Mouse (Mus musculus): ENCODE data around the gene Prr19. TPM values are rescaled to one million over a fixed set of nuclear protein-coding genes. Genes with fewer than 3 reads are reported as not detected.
"Not testable (repeated sequence)": the region's sequence is repeated elsewhere in the genome, so short reads cannot be mapped to it uniquely, and the experiment has no call there.

The Prr19 gene
- polyA plus RNA-seq (2015; fragmentation: Nextera tagmentation; extraction: Ambion mirVana), result 0.84 and 0.98 TPM in 2 replicates

DNA sequence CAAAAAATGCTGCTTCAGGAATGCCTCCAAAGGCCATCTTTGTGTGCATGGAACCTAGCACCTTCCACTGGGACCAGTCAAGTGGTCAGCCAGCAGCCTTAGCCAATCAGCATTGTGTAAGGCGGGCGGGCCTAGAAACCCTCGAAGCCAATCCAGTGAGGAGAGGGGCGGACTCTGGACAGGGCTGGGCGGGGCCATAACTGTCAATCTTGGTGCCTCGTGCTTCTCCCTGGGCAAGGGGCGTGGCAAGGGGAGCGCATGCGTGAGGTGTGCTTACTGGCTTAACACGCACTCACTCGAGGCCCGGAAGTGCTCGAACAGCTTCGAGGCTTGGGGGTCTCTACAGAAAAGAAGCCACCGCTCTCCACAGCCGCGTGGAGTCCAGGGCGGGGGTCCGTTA is at the start of gene Prr19:
Gene Prr19 (plus strand): TSS at position 349 of the 400 bp plus-strand sequence.
- 64% methylated on average over 17 of the region's 19 CpGs for whole genome bisulfite sequencing
- 0 out of 2 replicates have a peak, but pooled peaks cover 1% of the 10 kb centered on the region for H3K36me3 ChIP-seq (ENCODE audit: insufficient read depth, low read length)
- H3K9ac ChIP-seq (replicated peaks; ENCODE audit: low read length), result no peak within 1 kb of the TSS
- no peaks in the 10 kb centered on the region for H3K9me3 ChIP-seq (ENCODE audit: low read length)
- no peaks in the 10 kb centered on the region; the same call in 1 of the 2 replicates for H3K27me3 ChIP-seq (ENCODE audit: insufficient read depth, low read length)
- no peak within 1 kb of the TSS for H3K4me2 ChIP-seq (replicated peaks; ENCODE audit: low read depth, low read length)
- H3K4me3 ChIP-seq (ENCODE audit: low read length), result no peak within 1 kb of the TSS
- no peak within 1 kb of the TSS for H3K27ac ChIP-seq (ENCODE audit: low read length)
- ATAC-seq (ENCODE audit: low FRiP score, low TSS enrichment), result 0 out of 2 replicates have a peak, but pooled peaks have one; percentile 31
- H3K4me1 ChIP-seq (ENCODE audit: insufficient read depth, low read length), result peaks cover 11% of the 10 kb centered on the region

DNA sequence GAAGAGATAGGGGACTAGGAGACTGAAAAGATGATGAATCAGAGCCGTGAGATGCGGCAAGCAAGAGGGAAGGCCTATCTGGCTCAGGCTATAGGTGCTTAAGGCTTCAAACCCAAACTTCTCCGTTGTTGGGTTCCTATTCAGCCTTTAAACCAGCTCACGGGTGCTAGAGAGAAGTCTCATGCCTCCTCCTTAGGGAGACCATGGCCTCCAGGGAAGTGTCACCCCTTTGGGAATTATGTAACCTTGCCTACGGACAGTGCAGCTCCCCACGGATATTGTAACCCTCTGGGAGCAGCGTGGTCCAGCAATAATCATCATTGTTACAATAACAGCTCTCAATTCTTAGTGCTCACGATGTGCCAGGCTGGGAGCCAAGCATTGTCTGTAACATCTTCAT is 49.4 kb upstream of the Prr19 start:
- no peak for ATAC-seq (ENCODE audit: low FRiP score, low TSS enrichment)
- Histone ChIP-seq H3K9ac (replicated peaks; ENCODE audit: low read length) (peak overlapping the region; percentile 70), H3K27me3 (ENCODE audit: insufficient read depth, low read length) (no peaks in the 10 kb centered on the region), H3K4me2 (replicated peaks; ENCODE audit: low read depth, low read length) (peak overlapping the region; percentile 95), H3K27ac (ENCODE audit: low read length) (peak overlapping the region; percentile 92), H3K4me1 (ENCODE audit: insufficient read depth, low read length) (peaks cover 30% of the 10 kb centered on the region), H3K4me3 (ENCODE audit: low read length) (peak overlapping the region; percentile 95), H3K9me3 (ENCODE audit: low read length) (no peaks in the 10 kb centered on the region), H3K36me3 (ENCODE audit: insufficient read depth, low read length) (no peaks in the 10 kb centered on the region)
- WGBS, result 21% methylated on average over 8 of the region's 8 CpGs

DNA sequence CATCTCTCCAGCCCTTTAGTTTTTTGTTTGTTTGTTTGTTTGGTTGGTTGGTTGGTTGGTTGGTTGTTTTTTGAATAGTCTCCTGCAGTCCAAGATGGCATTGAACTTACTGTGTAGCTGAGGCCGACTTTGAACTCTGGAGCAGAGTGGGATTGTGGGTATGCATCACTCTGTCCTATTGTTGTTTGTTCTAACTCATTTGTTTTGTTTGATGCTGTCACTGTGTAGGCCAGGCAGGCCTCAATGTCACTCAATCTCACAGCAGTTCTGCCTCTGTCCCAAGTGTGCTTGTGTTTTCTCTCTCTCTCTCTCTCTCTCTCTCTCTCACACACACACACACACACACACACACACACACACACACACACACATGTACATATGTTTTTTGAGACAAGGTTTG is 39.3 kb upstream of the Prr19 start:
- WGBS, result 86% methylated on average over 1 of the region's 1 CpGs

DNA sequence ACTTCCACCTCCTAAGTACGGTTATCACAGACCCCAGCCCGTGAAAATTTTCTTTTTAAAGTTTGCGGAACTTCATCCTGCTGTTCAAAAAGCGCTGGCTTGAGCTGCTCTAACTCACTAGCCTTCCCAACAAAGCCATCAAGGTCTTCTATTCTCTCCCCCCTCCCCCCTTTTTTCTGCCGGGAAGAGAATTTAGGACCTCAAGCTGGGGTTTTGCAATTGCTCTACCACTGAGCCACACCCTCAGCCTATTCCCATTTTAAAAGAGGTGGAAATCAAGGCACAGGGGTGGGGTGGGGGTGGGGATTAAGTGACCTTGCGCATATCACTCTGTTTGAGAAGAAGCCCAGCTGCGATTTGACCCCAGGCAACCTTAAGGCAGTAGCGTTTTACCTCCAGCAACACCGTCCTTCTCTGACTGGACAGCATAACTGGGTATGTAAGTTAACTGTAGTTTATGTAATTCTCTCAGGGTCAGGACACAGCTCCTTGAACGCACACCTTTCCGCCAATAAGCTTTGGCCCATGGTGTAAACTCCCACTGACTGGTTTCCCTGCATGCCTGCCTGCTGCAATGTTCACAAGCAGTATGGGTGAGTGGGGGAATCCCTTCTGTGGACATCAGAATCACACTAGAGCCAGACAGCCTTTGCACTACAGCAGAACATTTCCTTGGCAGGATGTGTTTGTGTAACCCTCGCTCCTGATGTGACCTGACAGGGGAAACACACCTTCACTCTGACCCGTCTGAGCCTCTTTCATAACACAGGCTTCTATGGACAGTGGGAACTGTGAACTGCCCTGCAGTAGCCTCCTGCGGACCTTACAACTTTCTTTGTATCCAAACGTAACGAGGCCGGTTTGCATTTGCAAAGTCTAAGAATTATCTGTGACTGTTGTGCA is 37.0 kb upstream of the Prr19 start:
- H3K36me3 ChIP-seq (ENCODE audit: insufficient read depth, low read length), result no peaks in the 10 kb centered on the region
- no peak overlapping the region for H3K4me3 ChIP-seq (ENCODE audit: low read length)
- no peak overlapping the region for H3K9ac ChIP-seq (replicated peaks; ENCODE audit: low read length)
- no peaks in the 10 kb centered on the region for H3K9me3 ChIP-seq (ENCODE audit: low read length)
- H3K4me2 ChIP-seq (replicated peaks; ENCODE audit: low read depth, low read length), result no peak overlapping the region
- H3K27me3 ChIP-seq (ENCODE audit: insufficient read depth, low read length), result no peaks in the 10 kb centered on the region
- H3K4me1 ChIP-seq (ENCODE audit: insufficient read depth, low read length), result peaks cover 9% of the 10 kb centered on the region
- WGBS, result 31% methylated on average over 17 of the region's 17 CpGs
- ATAC-seq (ENCODE audit: low FRiP score, low TSS enrichment), result no peak
- H3K27ac ChIP-seq (ENCODE audit: low read length), result no peak overlapping the region

More for the DNA sequence above, 39.3 kb upstream of the Prr19 start:
- Histone ChIP-seq H3K27ac (ENCODE audit: low read length) (no peak overlapping the region), H3K4me2 (replicated peaks; ENCODE audit: low read depth, low read length) (no peak overlapping the region), H3K9ac (replicated peaks; ENCODE audit: low read length) (no peak overlapping the region), H3K36me3 (ENCODE audit: insufficient read depth, low read length) (no peaks in the 10 kb centered on the region), H3K9me3 (ENCODE audit: low read length) (no peaks in the 10 kb centered on the region), H3K27me3 (ENCODE audit: insufficient read depth, low read length) (no peaks in the 10 kb centered on the region), H3K4me3 (ENCODE audit: low read length) (no peak overlapping the region), H3K4me1 (ENCODE audit: insufficient read depth, low read length) (peaks cover 2% of the 10 kb centered on the region; the same call in 1 of the 2 replicates)
- ATAC-seq (ENCODE audit: low FRiP score, low TSS enrichment), result no peak

DNA sequence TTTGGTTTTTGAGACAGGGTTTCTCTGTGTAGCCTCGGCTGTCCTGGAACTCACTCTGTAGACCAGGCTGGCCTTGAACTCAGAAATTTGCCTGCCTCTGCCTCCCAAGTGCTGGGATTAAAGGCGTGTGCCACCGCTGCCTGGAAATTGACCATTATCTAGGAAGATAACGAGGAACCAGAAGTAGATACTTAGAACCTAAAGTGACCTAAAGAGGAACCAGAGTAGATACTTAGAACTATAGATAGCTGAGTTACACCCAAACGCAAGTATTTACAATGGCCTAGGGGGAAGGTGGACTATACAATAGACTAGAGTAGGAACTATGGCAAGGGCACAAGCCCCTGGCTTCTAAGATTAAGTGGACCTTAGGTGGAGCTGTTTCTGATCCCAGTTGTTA is 35.5 kb upstream of the Prr19 start:
- H3K9ac ChIP-seq (replicated peaks; ENCODE audit: low read length); H3K4me3 ChIP-seq (ENCODE audit: low read length); H3K27ac ChIP-seq (ENCODE audit: low read length); H3K9me3 ChIP-seq (ENCODE audit: low read length); H3K36me3 ChIP-seq (ENCODE audit: insufficient read depth, low read length); H3K27me3 ChIP-seq (ENCODE audit: insufficient read depth, low read length); ATAC-seq (ENCODE audit: low FRiP score, low TSS enrichment); H3K4me2 ChIP-seq (replicated peaks; ENCODE audit: low read depth, low read length): not testable (repeated sequence)
- 86% methylated on average over 5 of the region's 5 CpGs for WGBS
- H3K4me1 ChIP-seq (ENCODE audit: insufficient read depth, low read length), result peaks cover 24% of the 10 kb centered on the region

DNA sequence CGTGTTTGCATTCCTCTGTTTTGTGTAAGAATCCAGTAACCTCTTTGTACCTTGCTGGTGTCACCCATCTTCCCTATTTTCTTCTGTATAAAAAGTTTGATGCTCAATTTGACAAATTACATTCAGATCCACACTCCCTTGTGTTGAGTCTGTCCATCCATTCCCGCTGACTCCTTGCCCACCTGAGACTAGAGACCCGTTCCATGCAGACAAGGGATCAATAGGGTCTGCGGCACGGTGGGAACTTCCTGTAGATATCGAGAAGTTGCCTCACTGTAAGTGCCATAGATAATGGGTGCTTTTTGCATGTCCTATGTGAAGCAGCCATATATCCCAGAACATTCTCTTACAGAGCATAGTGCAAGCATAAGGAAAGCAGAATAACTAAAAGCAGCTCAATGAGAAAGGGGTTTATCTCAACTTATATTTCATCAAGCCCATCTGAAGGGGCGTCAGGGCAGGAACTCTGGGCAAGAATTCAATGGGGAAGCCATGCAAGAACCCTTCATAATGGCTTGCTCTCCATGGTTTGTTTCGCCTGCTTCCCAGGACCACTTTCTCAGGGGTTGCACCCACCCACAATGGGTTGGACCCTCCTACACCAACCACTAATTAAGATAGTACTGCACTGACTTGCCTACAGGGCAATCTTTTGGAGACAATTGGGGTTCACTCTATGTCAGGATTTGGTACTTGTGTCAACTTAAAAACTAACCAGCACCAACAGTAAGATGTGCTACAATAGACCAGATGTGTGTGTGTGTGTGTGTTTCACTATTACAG is 34.8 kb upstream of the Prr19 start:
- Histone ChIP-seq H3K27me3 (ENCODE audit: insufficient read depth, low read length) (no peaks in the 10 kb centered on the region), H3K9ac (replicated peaks; ENCODE audit: low read length) (peak overlapping the region; percentile 63; the same call in 1 of the 2 replicates), H3K9me3 (ENCODE audit: low read length) (no peaks in the 10 kb centered on the region), H3K4me2 (replicated peaks; ENCODE audit: low read depth, low read length) (peak overlapping the region; percentile 59; the same call in 1 of the 2 replicates), H3K4me3 (ENCODE audit: low read length) (peak overlapping the region; percentile 76), H3K4me1 (ENCODE audit: insufficient read depth, low read length) (peaks cover 24% of the 10 kb centered on the region), H3K27ac (ENCODE audit: low read length) (no peak overlapping the region; the same call in 1 of the 2 replicates), H3K36me3 (ENCODE audit: insufficient read depth, low read length) (peaks cover 4% of the 10 kb centered on the region; the same call in 1 of the 2 replicates)
- ATAC-seq (ENCODE audit: low FRiP score, low TSS enrichment), result no peak
- 88% methylated on average over 8 of the region's 8 CpGs for WGBS

DNA sequence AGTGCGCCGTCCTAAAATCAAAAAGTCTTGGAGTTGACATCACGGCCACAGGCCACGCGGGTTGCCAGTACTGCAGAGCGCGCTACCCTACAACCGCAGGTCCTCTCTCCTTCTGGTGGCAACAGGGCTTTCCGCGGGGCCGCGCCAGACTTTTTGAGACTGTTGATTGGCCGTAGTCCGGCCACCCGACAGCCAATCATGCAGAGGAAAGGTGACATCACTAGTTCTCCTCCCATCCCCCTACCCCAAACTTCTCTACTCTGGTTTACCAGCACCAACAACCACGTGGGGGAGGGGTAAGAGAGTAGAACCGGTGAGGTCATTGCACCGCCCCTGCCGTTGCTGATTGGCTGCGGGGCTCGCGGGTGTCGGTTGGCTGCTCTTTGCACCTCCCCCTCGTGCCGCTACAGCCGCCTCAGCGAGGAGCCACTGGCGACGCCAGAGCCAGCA is 33.9 kb upstream of the Prr19 start, which contains the start of gene Cic:
Gene Cic (plus strand): TSS at position 404 of the 450 bp plus-strand sequence.
- peak; percentile 85 for ATAC-seq (ENCODE audit: low FRiP score, low TSS enrichment)
- 0% methylated on average over 29 of the region's 29 CpGs for WGBS
- H3K27ac ChIP-seq (ENCODE audit: low read length), result peak within 1 kb of the TSS; percentile 95
- peaks cover 24% of the 10 kb centered on the region for H3K4me1 ChIP-seq (ENCODE audit: insufficient read depth, low read length)
- no peaks in the 10 kb centered on the region for H3K27me3 ChIP-seq (ENCODE audit: insufficient read depth, low read length)
- peak within 1 kb of the TSS; percentile 82 for H3K4me2 ChIP-seq (replicated peaks; ENCODE audit: low read depth, low read length)
- peak within 1 kb of the TSS; percentile 85 for H3K9ac ChIP-seq (replicated peaks; ENCODE audit: low read length)
- peak within 1 kb of the TSS; percentile 76 for H3K4me3 ChIP-seq (ENCODE audit: low read length)
- H3K36me3 ChIP-seq (ENCODE audit: insufficient read depth, low read length), result peaks cover 13% of the 10 kb centered on the region
- H3K9me3 ChIP-seq (ENCODE audit: low read length), result no peaks in the 10 kb centered on the region

DNA sequence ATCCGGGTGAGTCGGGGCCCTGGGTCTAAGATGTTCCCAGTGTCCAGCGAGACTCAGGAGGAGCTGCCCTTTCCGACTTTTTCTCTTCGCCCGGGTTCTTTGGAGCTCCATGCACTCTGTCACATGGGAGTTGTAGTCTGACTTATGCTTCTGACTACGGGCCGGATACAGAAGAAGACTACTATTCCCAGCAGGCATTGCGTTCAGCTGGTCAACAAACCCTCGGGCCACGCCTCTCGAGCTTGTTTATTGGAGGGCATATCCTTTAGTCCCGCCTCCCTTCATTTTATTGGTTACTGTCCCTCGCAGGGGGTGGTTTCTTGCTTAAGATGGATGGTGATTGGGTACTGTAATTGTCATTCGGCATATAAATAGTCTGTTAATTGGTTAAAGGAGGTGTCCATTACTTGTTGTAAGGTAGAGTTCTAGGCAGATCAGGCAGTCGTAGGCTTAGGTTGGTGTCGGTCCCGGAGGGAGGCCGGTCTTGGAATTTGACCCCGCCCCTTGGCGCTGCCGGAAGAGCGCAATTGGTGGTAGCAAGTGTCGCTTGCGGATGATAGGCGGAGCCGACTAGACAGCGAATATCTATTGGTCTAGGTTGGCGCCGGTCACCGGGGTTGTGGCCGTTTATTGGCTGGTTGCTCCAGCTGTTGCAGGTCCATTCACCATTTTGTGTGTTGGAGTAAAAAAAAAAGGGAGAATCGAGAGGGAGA is 33.3 kb upstream of the Prr19 start:
- Histone ChIP-seq H3K36me3 (ENCODE audit: insufficient read depth, low read length) (peaks cover 19% of the 10 kb centered on the region), H3K27me3 (ENCODE audit: insufficient read depth, low read length) (no peaks in the 10 kb centered on the region), H3K4me1 (ENCODE audit: insufficient read depth, low read length) (peaks cover 24% of the 10 kb centered on the region), H3K9ac (replicated peaks; ENCODE audit: low read length) (peak overlapping the region; percentile 85), H3K9me3 (ENCODE audit: low read length) (no peaks in the 10 kb centered on the region), H3K4me2 (replicated peaks; ENCODE audit: low read depth, low read length) (peak overlapping the region; percentile 82), H3K27ac (ENCODE audit: low read length) (peak overlapping the region; percentile 95), H3K4me3 (ENCODE audit: low read length) (peak overlapping the region; percentile 76)
- under 1% methylated on average over 33 of the region's 33 CpGs for WGBS
- peak; percentile 97 for ATAC-seq (ENCODE audit: low FRiP score, low TSS enrichment)

DNA sequence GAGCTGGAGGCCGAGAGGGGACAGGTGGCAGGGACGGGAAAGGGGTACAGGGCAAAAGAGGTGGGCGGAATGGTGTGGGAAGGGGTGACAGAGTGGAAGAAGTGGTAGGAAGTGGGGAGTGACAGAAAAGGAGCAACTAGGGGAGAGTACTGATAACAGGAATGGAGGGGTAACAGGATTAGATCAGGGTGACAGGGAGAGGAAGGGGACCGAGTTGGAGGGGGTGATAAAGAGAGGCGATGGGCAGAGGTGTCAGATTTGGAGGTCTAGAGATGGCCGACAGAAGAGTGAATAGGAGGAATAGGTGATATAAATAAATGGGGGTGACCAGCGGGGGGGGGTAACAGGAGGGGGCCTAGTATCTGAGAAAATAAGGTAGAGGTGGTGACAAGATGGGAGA is 32.6 kb upstream of the Prr19 start:
- 2% methylated on average over 7 of the region's 7 CpGs for WGBS
- Histone ChIP-seq H3K4me2 (replicated peaks; ENCODE audit: low read depth, low read length) (peak overlapping the region; percentile 82), H3K4me1 (ENCODE audit: insufficient read depth, low read length) (peaks cover 24% of the 10 kb centered on the region), H3K27ac (ENCODE audit: low read length) (peak overlapping the region; percentile 74), H3K9ac (replicated peaks; ENCODE audit: low read length) (peak overlapping the region; percentile 85), H3K9me3 (ENCODE audit: low read length) (no peaks in the 10 kb centered on the region), H3K27me3 (ENCODE audit: insufficient read depth, low read length) (no peaks in the 10 kb centered on the region), H3K4me3 (ENCODE audit: low read length) (peak overlapping the region; percentile 76), H3K36me3 (ENCODE audit: insufficient read depth, low read length) (peaks cover 26% of the 10 kb centered on the region)
- no peak for ATAC-seq (ENCODE audit: low FRiP score, low TSS enrichment)

Measured in kidney, embryonic 16.5 days (tissue).